Mouse (Mus musculus) testis, postnatal 14 days (tissue): Measurements from ENCODE around the gene Gm20388.

Experiments
- DNase-seq: peaks from one replicate; pipeline ENCODE4 v3.0.0; 2021; ENCODE audit warnings: low spot score

The Gm20388 gene

GRCm38 (mm10) chr8:120747286-120747685 lies 836.6 kb downstream of the Gm20388 start:
- DNase-seq = no peak

- DNase-seq = peak; percentile 54
These were observed 840.0 kb downstream of the Gm20388 start for GRCm38 (mm10) chr8:120750616-120751015.

- no peak for DNase-seq
These were observed 840.8 kb downstream of the Gm20388 start for GRCm38 (mm10) chr8:120751226-120752081.

- DNase-seq = peak; percentile 56
These were observed 841.4 kb downstream of the Gm20388 start for GRCm38 (mm10) chr8:120752082-120752452.

- no peak for DNase-seq
These were observed 842.8 kb downstream of the Gm20388 start for GRCm38 (mm10) chr8:120753476-120753875.

GRCm38 (mm10) chr8:120755306-120756297 lies 845.0 kb downstream of the Gm20388 start:
- peak; percentile 63 for DNase-seq

GRCm38 (mm10) chr8:120758005-120758404 lies 847.4 kb downstream of the Gm20388 start:
- DNase-seq = no peak

- DNase-seq = no peak
These were observed 849.2 kb downstream of the Gm20388 start for GRCm38 (mm10) chr8:120759847-120760246.

- no peak for DNase-seq
These were observed 849.9 kb downstream of the Gm20388 start for GRCm38 (mm10) chr8:120760341-120761215.

- no peak for DNase-seq
These were observed 852.6 kb downstream of the Gm20388 start for GRCm38 (mm10) chr8:120763267-120763666.

- no peak for DNase-seq
These were observed 854.0 kb downstream of the Gm20388 start for GRCm38 (mm10) chr8:120764638-120765037.

- no peak for DNase-seq
These were observed 856.0 kb downstream of the Gm20388 start for GRCm38 (mm10) chr8:120766622-120767021.

GRCm38 (mm10) chr8:120768454-120769218 lies 858.0 kb downstream of the Gm20388 start:
- DNase-seq = peak; percentile 69

GRCm38 (mm10) chr8:120777184-120777583 lies 866.5 kb downstream of the Gm20388 start:
- no peak for DNase-seq

GRCm38 (mm10) chr8:120777732-120778131 lies 867.1 kb downstream of the Gm20388 start:
- no peak for DNase-seq

- DNase-seq = no peak
These were observed 868.5 kb downstream of the Gm20388 start for GRCm38 (mm10) chr8:120779106-120779505.

- DNase-seq = no peak
These were observed 873.1 kb downstream of the Gm20388 start for GRCm38 (mm10) chr8:120783781-120784180.

GRCm38 (mm10) chr8:120786753-120787152 lies 876.1 kb downstream of the Gm20388 start:
- no peak for DNase-seq

- no peak for DNase-seq
These were observed 877.0 kb downstream of the Gm20388 start for GRCm38 (mm10) chr8:120787631-120788030.

- no peak for DNase-seq
These were observed 882.1 kb downstream of the Gm20388 start for GRCm38 (mm10) chr8:120792710-120793109.
